Mouse (Mus musculus) liver, embryonic 13.5 days (tissue): Measurements from ENCODE around the gene Dpep1. TPM values are rescaled to one million over a fixed set of nuclear protein-coding genes. Genes with fewer than 3 reads are reported as not detected.
A peak's percentile ranks its signal among the peaks of the same experiment; 100 is the strongest.
"Not testable (repeated sequence)": the region's sequence is repeated elsewhere in the genome, so short reads cannot be mapped to it uniquely, and the experiment has no call there.

Experiments
- ATAC-seq: fragments of 200-750 bp; cut with Nextera tagmentation; 2 replicates; pipeline ENCODE4 v1.8.0; 2017; ENCODE audit warnings: low read depth, mild to moderate bottlenecking, moderate number of reproducible peaks, moderate library complexity
- DNase-seq: peaks from one replicate; pipeline ENCODE4 v3.0.0; 2022
- H3K27ac ChIP-seq: fragments of 300-500 bp; sonication (generic); 2 replicates; pipeline ENCODE4 v1.5.1; 2015; ENCODE audit warnings: moderate library complexity, mild to moderate bottlenecking, inconsistent platforms
- H3K27me3 ChIP-seq: fragments of 300-500 bp; sonication (generic); 2 replicates; pipeline ENCODE4 v1.6.1; 2015; ENCODE audit warnings: mild to moderate bottlenecking, inconsistent platforms
- H3K36me3 ChIP-seq: fragments of 300-500 bp; sonication (generic); 2 replicates; pipeline ENCODE4 v1.6.1; 2015; ENCODE audit warnings: mild to moderate bottlenecking, inconsistent platforms
- H3K4me1 ChIP-seq: fragments of 300-500 bp; sonication (generic); replicated peaks from 2 replicates; pipeline ENCODE4 v1.6.1; 2015; ENCODE audit warnings: inconsistent platforms
- H3K4me2 ChIP-seq: fragments of 300-500 bp; sonication (generic); 2 replicates; pipeline ENCODE4 v1.6.1; 2015; ENCODE audit warnings: inconsistent platforms, mild to moderate bottlenecking, moderate library complexity
- H3K4me3 ChIP-seq: fragments of 300-500 bp; sonication (generic); replicated peaks from 2 replicates; pipeline ENCODE4 v1.5.1; 2015; ENCODE audit warnings: mild to moderate bottlenecking, inconsistent platforms
- H3K9ac ChIP-seq: fragments of 300-500 bp; sonication (generic); 2 replicates; pipeline ENCODE4 v1.6.1; 2015; ENCODE audit warnings: mild to moderate bottlenecking, inconsistent platforms
- H3K9me3 ChIP-seq: fragments of 300-500 bp; sonication (generic); replicated peaks from 2 replicates; pipeline ENCODE4 v1.6.1; 2016; ENCODE audit warnings: inconsistent platforms
- WGBS: fragments of 180-500 bp; shearing (Covaris S2); methylation state at CpG from one replicate; pipeline ENCODE4 v1.1.7; 2015; ENCODE audit not compliant: insufficient replicate concordance; 5-methylcytosine and 5-hydroxymethylcytosine counted together
- polyA plus RNA-seq: library from polyadenylated mRNA; unstranded; fragments of >200 nt; fragmentation: Nextera tagmentation; extraction: Ambion mirVana; gene quantifications from 2 replicates; pipeline ENCODE4 v1.2.1, GENCODE M21; 2015

Gene Dpep1
- polyA plus RNA-seq, 1 experiment from 2014 or later, result 0.14 TPM

DNA sequence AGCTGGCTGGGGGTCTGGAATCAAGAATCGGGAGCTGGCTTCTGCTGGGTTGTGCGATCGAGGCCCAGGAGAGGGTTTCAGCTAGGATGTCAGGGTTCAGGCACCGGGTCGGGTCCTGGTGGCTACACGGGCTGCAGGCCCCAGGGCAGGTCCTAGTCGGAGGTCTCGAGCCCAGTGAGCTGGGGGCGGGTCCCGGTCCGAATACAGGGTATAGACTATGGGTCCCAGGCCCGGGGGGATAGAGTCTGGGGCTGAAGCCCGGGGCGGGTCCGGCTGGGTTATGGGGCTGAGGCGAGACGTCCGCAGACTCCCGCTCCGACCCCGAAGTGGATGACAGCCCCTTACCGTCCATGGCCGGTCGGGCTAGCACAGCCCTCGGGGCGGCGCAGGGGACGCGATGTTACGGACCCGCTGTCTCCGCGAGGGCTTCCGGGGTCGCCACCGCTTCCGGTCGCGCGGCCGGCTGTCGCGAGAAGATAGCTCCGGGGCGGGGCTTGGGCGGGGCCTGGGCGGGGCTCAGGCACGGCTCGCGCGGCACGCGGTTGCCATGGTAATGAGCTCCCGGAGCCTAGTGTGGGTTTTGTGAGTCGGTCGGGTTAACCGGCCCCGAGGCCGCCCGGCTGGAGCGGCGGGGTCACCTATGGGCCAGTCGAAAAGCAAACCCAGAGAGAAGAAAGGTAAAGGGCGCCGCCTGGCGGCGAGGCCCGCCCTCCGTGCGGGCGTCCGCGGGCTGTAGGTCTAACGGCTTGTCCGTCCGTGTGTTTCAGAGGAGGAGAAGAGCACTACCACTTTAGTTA, 26.5 kb downstream of the Dpep1 start, which contains the start of the genes Chmp1a and Spata33:
TSS of gene Chmp1a (minus strand) at position 443 of the 797 bp plus-strand sequence.
TSS of gene Spata33 (plus strand) at position 512 of the 797 bp plus-strand sequence.
- peak within 1 kb of the TSS; percentile 98 for H3K9ac ChIP-seq
- peak within 1 kb of the TSS; percentile 99 for H3K4me3 ChIP-seq
- H3K4me2 ChIP-seq, result peak within 1 kb of the TSS; percentile 96
- 1% methylated on average over 76 of the region's 76 CpGs for WGBS
- no peaks in the 10 kb centered on the region for H3K9me3 ChIP-seq
- DNase-seq (peak; percentile 84), ATAC-seq (peak; percentile 89)
- H3K27ac ChIP-seq, result peak within 1 kb of the TSS; percentile 87
- peaks cover 22% of the 10 kb centered on the region for H3K4me1 ChIP-seq
- peaks cover 32% of the 10 kb centered on the region for H3K36me3 ChIP-seq
- peaks cover 3% of the 10 kb centered on the region; the same call in 1 of the 2 replicates for H3K27me3 ChIP-seq

DNA sequence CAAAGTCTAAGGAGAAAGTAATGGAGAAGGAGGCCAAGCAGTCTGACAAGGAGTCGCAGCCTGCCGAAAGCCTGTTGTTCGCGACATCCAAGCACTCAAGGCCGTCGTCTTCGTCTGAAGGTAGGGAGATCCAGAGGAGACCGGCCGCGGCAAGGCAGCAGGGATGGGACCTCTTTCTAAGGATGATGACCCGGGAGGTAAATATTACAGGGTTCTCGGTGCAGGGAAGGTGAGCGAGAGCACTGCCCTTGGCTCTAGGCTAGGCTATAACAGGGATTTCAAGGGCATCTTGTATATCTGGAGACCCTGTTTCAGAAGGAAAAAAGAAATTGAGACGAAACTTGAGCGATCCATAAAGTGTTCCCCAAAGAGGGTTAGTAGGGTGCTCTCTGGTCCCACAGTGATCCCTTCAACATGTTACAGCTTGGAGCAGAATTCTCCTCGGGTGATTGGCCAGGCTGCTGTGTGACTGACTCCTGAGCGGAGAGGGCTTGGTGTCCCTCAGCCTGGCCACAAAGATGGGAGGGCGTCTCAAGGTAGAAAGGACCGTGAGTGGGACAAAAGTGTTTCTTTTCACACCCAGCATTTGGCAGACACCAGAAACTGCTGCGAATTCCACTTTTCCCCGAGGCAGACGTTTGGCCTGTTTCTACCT, 27.2 kb downstream of the Dpep1 start:
- WGBS, result 22% methylated on average over 22 of the region's 22 CpGs
- Histone ChIP-seq H3K4me3 (peak overlapping the region; percentile 99), H3K4me2 (peak overlapping the region; percentile 96), H3K9ac (peak overlapping the region; percentile 98), H3K27ac (0 out of 2 replicates have a peak overlapping the region, but pooled peaks have one; percentile 19), H3K9me3 (no peaks in the 10 kb centered on the region), H3K4me1 (peaks cover 22% of the 10 kb centered on the region), H3K27me3 (peaks cover 3% of the 10 kb centered on the region; the same call in 1 of the 2 replicates), H3K36me3 (peaks cover 24% of the 10 kb centered on the region)
- peak; percentile 18; the same call in 1 of the 2 replicates for ATAC-seq
- DNase-seq, result no peak

DNA sequence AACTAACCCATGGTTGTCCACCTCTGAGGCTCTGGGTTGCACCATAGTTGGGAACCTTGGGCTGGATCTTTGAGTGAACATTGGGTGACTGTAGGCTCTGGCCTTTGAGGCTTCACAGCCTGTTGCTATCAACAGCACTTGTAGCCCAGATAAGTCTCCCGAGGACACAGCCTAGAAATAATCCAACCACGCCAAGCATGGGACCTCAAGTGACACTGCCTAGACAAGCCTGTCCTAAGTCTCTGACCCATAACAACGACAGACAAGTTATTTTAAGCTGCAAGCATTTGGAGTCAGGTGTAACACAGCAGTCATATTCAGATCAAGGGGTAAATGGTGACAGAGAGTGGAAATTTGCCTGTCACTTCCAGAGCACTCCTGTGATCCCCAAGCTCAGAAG, 29.4 kb downstream of the Dpep1 start:
- ATAC-seq, result no peak
- Histone ChIP-seq H3K9ac (no peak overlapping the region), H3K27me3 (peaks cover 7% of the 10 kb centered on the region), H3K4me1 (peaks cover 22% of the 10 kb centered on the region), H3K36me3 (peaks cover 3% of the 10 kb centered on the region; the same call in 1 of the 2 replicates), H3K4me3 (no peak overlapping the region), H3K4me2 (no peak overlapping the region), H3K27ac (no peak overlapping the region), H3K9me3 (no peaks in the 10 kb centered on the region)
- no peak for DNase-seq
- 29% methylated on average over 3 of the region's 3 CpGs for whole genome bisulfite sequencing

DNA sequence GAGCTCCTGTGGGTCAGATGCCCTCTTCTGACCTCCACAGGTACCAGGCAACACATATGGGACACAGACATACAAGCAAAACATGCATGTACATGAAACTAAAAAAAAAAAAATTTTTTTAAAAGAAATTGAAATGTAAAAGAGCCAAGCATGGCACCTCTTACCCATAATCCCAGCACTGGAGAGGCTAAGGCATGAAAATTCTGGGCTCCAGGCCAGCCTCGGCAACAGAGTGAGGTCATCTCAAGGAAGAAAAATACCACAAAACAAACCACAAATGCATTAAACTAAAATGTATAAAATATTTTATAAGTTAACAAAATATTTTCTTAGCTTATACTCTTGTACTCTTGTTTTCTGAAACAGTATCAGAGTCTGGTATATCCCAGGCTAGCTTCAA, 34.9 kb downstream of the Dpep1 start:
- Histone ChIP-seq H3K9ac (no peak overlapping the region), H3K36me3 (no peaks in the 10 kb centered on the region), H3K4me2 (no peak overlapping the region), H3K9me3 (no peaks in the 10 kb centered on the region), H3K27me3 (peaks cover 7% of the 10 kb centered on the region), H3K27ac (no peak overlapping the region), H3K4me3 (no peak overlapping the region), H3K4me1 (peaks cover 16% of the 10 kb centered on the region)
- 46% methylated on average over 1 of the region's 1 CpGs for WGBS
- DNase-seq, result no peak
- no peak for ATAC-seq

DNA sequence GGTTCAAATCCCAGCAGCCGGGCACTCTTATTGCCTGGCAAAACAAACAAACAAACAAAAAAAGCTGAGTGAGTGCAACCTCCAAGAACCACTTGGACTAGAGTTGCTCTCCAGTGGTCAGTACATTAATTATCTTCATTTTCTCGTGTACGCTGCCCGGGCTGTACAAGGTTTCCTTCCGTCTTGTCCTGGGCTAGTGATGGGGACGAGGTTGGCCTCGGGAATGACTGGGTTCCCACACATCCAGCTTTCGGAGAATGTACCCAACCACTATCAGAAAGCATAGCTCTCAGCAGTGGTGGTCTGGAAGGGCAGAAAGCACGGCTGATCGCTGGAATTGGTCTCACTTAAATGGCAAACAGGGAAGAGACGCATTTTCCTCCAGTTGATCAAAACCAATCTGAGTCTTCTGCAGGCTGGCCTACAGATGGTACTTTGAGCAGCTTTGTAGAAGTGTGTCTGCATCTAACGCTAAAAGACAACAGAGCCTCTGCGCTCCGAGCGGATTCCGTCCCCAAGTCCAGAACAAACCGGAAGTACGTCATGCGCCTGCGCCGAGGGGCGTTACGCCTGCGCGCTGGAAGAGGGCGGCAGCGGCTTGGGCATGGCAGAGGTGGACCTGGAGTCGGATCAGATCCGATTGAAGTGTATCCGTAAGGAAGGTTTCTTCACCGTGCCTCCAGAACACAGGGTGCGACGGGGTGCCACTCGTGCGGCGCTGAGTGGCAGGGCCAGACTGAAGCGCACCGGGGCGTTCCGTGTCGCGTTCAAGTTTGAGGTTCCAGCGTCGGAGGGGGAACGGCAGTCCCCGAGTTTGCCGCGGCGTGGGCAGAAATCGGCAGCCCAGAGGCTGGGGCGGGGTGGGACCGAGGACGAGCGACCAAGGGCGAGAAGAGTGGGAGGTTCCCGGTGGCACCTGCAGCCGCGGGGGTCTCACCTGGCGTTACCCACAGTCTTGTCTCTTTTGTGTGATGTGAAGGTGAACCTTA, 38.5 kb downstream of the Dpep1 start, which contains the start of gene Cdk10:
TSS of gene Cdk10 (plus strand) at position 565 of the 989 bp plus-strand sequence.
- H3K4me2 ChIP-seq, result peak within 1 kb of the TSS; percentile 87
- ATAC-seq (peak; percentile 88), DNase-seq (peak; percentile 89)
- 2% methylated on average over 59 of the region's 59 CpGs for WGBS
- H3K9me3 ChIP-seq, result no peaks in the 10 kb centered on the region
- H3K4me3 ChIP-seq, result peak within 1 kb of the TSS; percentile 71
- peaks cover 19% of the 10 kb centered on the region for H3K4me1 ChIP-seq
- peak within 1 kb of the TSS; percentile 79 for H3K9ac ChIP-seq
- peaks cover 26% of the 10 kb centered on the region; the same call in 1 of the 2 replicates for H3K36me3 ChIP-seq
- no peaks in the 10 kb centered on the region for H3K27me3 ChIP-seq
- H3K27ac ChIP-seq, result peak within 1 kb of the TSS; percentile 79

DNA sequence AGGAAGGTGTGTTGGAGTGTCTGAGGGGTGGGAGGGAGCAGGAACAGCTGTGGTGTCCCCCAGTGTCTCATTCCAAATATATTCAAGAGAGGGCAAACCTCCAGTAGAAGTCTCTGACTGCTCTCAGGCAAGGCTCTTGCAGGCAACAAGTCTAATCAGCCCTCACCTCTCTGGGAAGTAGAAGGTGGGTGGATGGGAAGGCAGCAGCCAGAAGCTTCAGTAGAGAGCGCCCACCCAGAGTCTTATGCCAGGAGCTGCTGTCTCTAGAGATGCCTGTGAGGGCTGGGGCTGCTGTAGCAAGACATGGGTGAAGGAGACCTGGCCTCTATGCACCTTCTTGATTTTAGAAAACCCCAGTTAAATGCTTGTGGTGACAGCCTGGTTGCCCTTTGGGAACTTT, 42.4 kb downstream of the Dpep1 start:
- no peak for DNase-seq
- H3K9ac ChIP-seq, result no peak overlapping the region
- H3K4me3 ChIP-seq, result no peak overlapping the region
- H3K36me3 ChIP-seq, result peaks cover 26% of the 10 kb centered on the region; the same call in 1 of the 2 replicates
- no peak overlapping the region for H3K4me2 ChIP-seq
- H3K4me1 ChIP-seq, result peaks cover 19% of the 10 kb centered on the region
- WGBS, result 94% methylated on average over 1 of the region's 1 CpGs
- no peaks in the 10 kb centered on the region for H3K9me3 ChIP-seq
- no peak for ATAC-seq
- peaks cover 2% of the 10 kb centered on the region; the same call in 1 of the 2 replicates for H3K27me3 ChIP-seq
- H3K27ac ChIP-seq, result no peak overlapping the region

DNA sequence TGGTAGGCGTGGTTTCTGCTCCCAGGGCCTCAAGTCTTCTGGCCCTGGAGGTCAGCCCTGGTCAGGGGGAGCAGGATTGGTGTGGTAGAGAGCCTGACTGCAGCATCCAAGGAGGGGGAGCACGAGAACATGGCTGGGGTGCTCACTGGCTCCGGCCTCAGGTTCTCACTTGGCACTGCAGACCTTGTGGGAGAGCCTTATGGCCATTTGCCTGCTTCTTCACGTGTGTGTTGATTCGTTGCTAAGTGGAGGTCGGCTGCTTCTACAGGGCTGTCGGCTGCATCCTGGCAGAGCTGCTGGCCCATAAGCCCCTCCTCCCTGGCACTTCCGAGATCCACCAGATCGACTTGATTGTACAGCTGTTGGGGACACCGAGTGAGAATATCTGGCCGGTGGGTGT, 44.3 kb downstream of the Dpep1 start:
- not testable (repeated sequence) for H3K4me3 ChIP-seq, ATAC-seq, DNase-seq, H3K27ac ChIP-seq, H3K9me3 ChIP-seq, H3K9ac ChIP-seq, H3K4me2 ChIP-seq
- Histone ChIP-seq H3K4me1 (peaks cover 15% of the 10 kb centered on the region), H3K27me3 (peaks cover 21% of the 10 kb centered on the region), H3K36me3 (peaks cover 26% of the 10 kb centered on the region; the same call in 1 of the 2 replicates)
- 77% methylated on average over 11 of the region's 11 CpGs for WGBS

DNA sequence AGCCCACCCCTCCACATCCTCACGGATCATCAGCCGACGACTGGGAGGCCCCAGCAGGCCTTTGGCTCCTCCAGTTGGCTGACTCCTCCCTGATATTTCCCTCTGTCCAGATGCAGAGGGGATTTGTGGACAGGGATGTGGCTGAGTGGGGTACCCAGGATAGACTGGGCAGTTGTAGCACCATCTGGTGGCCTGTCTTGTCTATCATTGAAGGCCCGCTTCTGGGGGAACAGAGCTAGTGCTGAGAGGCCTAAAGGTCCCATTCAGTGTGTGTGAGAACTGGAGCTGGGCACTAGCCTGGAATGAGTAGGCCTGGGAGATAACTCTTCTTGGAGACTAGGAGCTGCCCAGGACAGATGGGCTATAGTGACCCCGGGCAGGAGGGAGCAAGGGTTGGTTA, 45.7 kb downstream of the Dpep1 start:
- ATAC-seq (no peak), DNase-seq (no peak)
- H3K9ac ChIP-seq, result no peak overlapping the region
- no peaks in the 10 kb centered on the region for H3K9me3 ChIP-seq
- peaks cover 22% of the 10 kb centered on the region; the same call in 1 of the 2 replicates for H3K36me3 ChIP-seq
- no peak overlapping the region for H3K27ac ChIP-seq
- WGBS, result 73% methylated on average over 5 of the region's 5 CpGs
- H3K4me2 ChIP-seq, result no peak overlapping the region
- H3K4me3 ChIP-seq, result no peak overlapping the region
- peaks cover 28% of the 10 kb centered on the region for H3K27me3 ChIP-seq
- peaks cover 21% of the 10 kb centered on the region for H3K4me1 ChIP-seq

DNA sequence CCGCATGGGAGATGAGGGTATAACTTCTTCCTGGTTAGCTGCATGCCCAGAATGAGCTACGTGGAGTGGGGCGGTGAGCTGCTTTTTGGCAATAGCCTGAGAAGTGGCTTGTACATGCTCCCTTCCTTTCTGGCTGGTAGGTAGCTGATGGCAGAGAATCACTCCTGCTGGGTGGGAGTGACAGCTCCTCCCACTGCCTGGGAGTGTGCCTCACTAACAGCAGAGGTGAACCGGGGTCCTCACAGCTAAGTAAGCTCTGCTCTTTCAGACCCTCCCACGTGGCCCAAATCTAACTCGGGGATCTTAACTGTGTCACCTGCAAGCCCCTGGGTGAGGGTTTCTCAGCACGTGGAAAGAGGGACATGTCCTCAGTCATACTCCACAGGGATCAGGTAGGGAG, 46.5 kb downstream of the Dpep1 start:
- H3K4me3 ChIP-seq, result no peak overlapping the region
- H3K9ac ChIP-seq, result no peak overlapping the region
- no peaks in the 10 kb centered on the region for H3K9me3 ChIP-seq
- H3K27me3 ChIP-seq, result peaks cover 33% of the 10 kb centered on the region
- no peak overlapping the region for H3K27ac ChIP-seq
- peaks cover 23% of the 10 kb centered on the region for H3K4me1 ChIP-seq
- DNase-seq (no peak), ATAC-seq (no peak)
- no peak overlapping the region for H3K4me2 ChIP-seq
- H3K36me3 ChIP-seq, result peaks cover 18% of the 10 kb centered on the region; the same call in 1 of the 2 replicates
- 44% methylated on average over 7 of the region's 7 CpGs for WGBS

DNA sequence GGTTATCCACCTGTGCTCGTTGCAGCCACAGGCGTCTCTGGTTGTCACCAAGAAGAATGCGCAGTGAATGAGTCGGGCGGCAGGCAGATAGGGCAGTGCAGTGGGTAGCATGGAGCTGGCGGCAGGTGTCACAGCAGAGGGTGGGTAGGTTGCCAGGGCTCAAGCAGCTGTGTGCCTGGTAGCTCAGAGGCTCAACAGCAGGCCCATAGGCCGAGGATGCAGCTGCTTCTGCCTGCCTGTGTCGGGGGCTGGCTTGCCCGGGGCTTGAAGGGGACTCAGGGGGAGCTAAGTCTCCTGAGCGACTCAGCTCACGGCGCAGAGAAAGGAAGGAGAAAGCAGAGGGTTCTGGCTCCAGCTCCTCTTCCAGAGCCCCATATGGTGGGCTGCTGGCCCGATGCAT, 47.3 kb downstream of the Dpep1 start:
- 49% methylated on average over 11 of the region's 13 CpGs for WGBS

More for the DNA sequence above, 47.3 kb downstream of the Dpep1 start:
- ATAC-seq, result no peak
- DNase-seq, result no peak
- Histone ChIP-seq H3K36me3 (0 out of 2 replicates have a peak, but pooled peaks cover 11% of the 10 kb centered on the region), H3K4me3 (no peak overlapping the region), H3K4me2 (no peak overlapping the region), H3K4me1 (peaks cover 23% of the 10 kb centered on the region), H3K27me3 (peaks cover 33% of the 10 kb centered on the region), H3K27ac (no peak overlapping the region), H3K9ac (no peak overlapping the region), H3K9me3 (no peaks in the 10 kb centered on the region)
